Mouse (Mus musculus): ENCODE measurements around the gene Tmem108.

Tmem108 gene

GRCm38 (mm10) chr9:103443824-103444185 is 317.8 kb downstream of the Tmem108 start:
- no peak for DNase-seq (ENCODE audit: low read depth)

- DNase-seq (ENCODE audit: low read depth) = no peak
Observed at GRCm38 (mm10) chr9:103443121-103443823, 318.4 kb downstream of the Tmem108 start.

GRCm38 (mm10) chr9:103440597-103440996 is 321.0 kb downstream of the Tmem108 start:
- no peak for DNase-seq (ENCODE audit: low read depth)

GRCm38 (mm10) chr9:103437104-103437503 is 324.5 kb downstream of the Tmem108 start:
- DNase-seq (ENCODE audit: low read depth) = no peak

- peak; percentile 66 for DNase-seq (ENCODE audit: low read depth)
Observed at GRCm38 (mm10) chr9:103434116-103434515, 327.5 kb downstream of the Tmem108 start.
